21 mouse cellular contexts compared by ENCODE assay signal in the genomic region with DNA sequence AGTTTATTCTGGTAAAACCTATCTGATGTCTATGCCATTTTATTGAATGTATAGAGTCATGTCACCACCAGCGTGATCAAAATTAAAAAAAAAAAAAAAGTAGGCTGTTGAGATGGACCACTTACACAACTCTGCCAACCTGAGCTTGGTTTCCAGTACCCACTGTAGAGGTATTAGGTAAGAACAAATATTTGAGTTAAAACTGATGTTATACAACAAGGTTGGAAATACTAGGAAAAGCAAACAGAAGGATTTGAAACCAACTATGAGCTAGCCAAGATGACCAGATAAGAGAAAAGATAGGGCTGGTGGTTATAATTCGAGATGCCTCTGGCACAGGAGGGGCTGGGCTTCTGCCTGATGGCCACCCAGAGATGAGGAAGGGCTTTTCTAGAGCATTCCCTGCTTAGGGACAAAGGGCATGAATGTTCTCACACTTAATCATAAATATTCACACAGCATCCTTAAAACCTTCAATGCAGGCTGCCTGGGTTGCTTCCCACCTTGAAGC. TPM values are rescaled to one million over a fixed set of nuclear protein-coding genes. Genes with fewer than 3 reads are reported as not detected.
DNase-seq lines count a peak whose midpoint lies in the region; ATAC-seq and TF ChIP-seq lines count a peak whose summit lies in the region.
"Had no signal": no experiment of that assay in that cellular context is flagged by ENCODE, and none has a peak within 500 bp of the region (broad histone marks: within the 10 kb centered on the region; RNA-seq: fewer than 3 reads in every experiment).

No protein-coding gene starts in this region.

- 0 out of 2 replicates have a peak, but pooled peaks have one; percentile 27 for TF ChIP-seq EP300 in liver, postnatal 0 days (IDR thresholded peaks at IDR 0.05; ENCODE audit: low read depth)

- WGBS in liver, adult 2 months = 26% methylated on average over 2 of the region's 2 CpGs
- WGBS in liver, embryonic 16.5 days (ENCODE audit: insufficient replicate concordance) = 61% methylated on average over 2 of the region's 2 CpGs
- 82% methylated on average over 2 of the region's 2 CpGs for WGBS in liver, embryonic 11.5 days
- 55% methylated on average over 2 of the region's 2 CpGs for WGBS in liver, postnatal 0 days (ENCODE audit: insufficient replicate concordance)
- WGBS in liver, embryonic 12.5 days (ENCODE audit: insufficient replicate concordance) = 68% methylated on average over 2 of the region's 2 CpGs

- H3K9me3 ChIP-seq in liver, embryonic 16.5 days (replicated peaks; ENCODE audit: control insufficient read depth, low read length) = no peaks in the 10 kb centered on the region
- H3K9me3 ChIP-seq in liver, embryonic 11.5 days (ENCODE audit: control insufficient read depth, low read length) = no peaks in the 10 kb centered on the region
- no peaks in the 10 kb centered on the region for H3K9me3 ChIP-seq in liver, postnatal 0 days (ENCODE audit: low read length)
- H3K9me3 ChIP-seq in liver, embryonic 12.5 days (replicated peaks) = no peaks in the 10 kb centered on the region
- H3K9me3 ChIP-seq: G1E had no signal

- H3K9ac ChIP-seq in liver, adult 2 months (ENCODE audit: low read depth, low read length) = peak overlapping the region; percentile 12; the same call in 1 of the 2 replicates
- no peak overlapping the region for H3K9ac ChIP-seq in liver, embryonic 16.5 days (ENCODE audit: low read depth, low read length)
- no peak overlapping the region for H3K9ac ChIP-seq in liver, embryonic 11.5 days (ENCODE audit: low read depth, low read length)
- no peak overlapping the region for H3K9ac ChIP-seq in liver, postnatal 0 days (replicated peaks)
- no peak overlapping the region for H3K9ac ChIP-seq in liver, embryonic 12.5 days

- no peak overlapping the region for H3K4me2 ChIP-seq in liver, embryonic 16.5 days (ENCODE audit: low read depth, low read length)
- no peak overlapping the region for H3K4me2 ChIP-seq in liver, embryonic 11.5 days
- H3K4me2 ChIP-seq in liver, postnatal 0 days (ENCODE audit: low read depth, low read length) = no peak overlapping the region
- no peak overlapping the region for H3K4me2 ChIP-seq in liver, embryonic 12.5 days

- peak; percentile 94 for DNase-seq in liver, adult 2 months (ENCODE audit: extremely low read depth, low read depth, low spot score)
- DNase-seq in liver = no peak
- DNase-seq in liver, embryonic 11.5 days (ENCODE audit: low spot score) = no peak
- DNase-seq in liver, postnatal 0 days = no peak
- DNase-seq: adrenal gland, adult 2 months; adrenal gland, adult 8-10 months; adrenal gland, postnatal 10 days; adrenal gland, postnatal 14 days; adrenal gland, postnatal 25 days; adrenal gland, postnatal 36 days; B cell, adult 2 months; cerebellum, adult 11 months; cerebellum, adult 11-12 months; cerebellum, adult 18-20 months had no signal

- no peak overlapping the region for H3K4me3 ChIP-seq in liver, adult 2 months (ENCODE audit: insufficient read depth, low read depth, low read length)
- H3K4me3 ChIP-seq in liver, embryonic 16.5 days (ENCODE audit: low read depth, low read length) = no peak overlapping the region
- no peak overlapping the region for H3K4me3 ChIP-seq in liver, embryonic 11.5 days (ENCODE audit: low read depth, low read length)
- H3K4me3 ChIP-seq in liver, postnatal 0 days (ENCODE audit: low read depth, low read length) = no peak overlapping the region
- H3K4me3 ChIP-seq in liver, embryonic 12.5 days = no peak overlapping the region

- peak; percentile 41 for ATAC-seq in liver, embryonic 16.5 days (ENCODE audit: low read depth)
- ATAC-seq in liver, embryonic 11.5 days (replicated peaks; ENCODE audit: low FRiP score) = no peak
- ATAC-seq in liver, postnatal 0 days = peak; percentile 57
- ATAC-seq in liver, embryonic 12.5 days = no peak
- ATAC-seq: activated CD4-positive, CD25-positive, alpha-beta regulatory T cell, adult 4 months; CD4-positive, CD25-positive, alpha-beta regulatory T cell, adult 4 months; Patski had no signal

- H3K36me3 ChIP-seq in liver, adult 2 months (ENCODE audit: control insufficient read depth, insufficient read depth, low read length) = no peaks in the 10 kb centered on the region
- H3K36me3 ChIP-seq in liver, embryonic 16.5 days (ENCODE audit: control insufficient read depth, insufficient read depth) = no peaks in the 10 kb centered on the region
- H3K36me3 ChIP-seq in liver, embryonic 11.5 days (ENCODE audit: control insufficient read depth, insufficient read depth, low read length) = no peaks in the 10 kb centered on the region
- no peaks in the 10 kb centered on the region for H3K36me3 ChIP-seq in liver, postnatal 0 days (replicated peaks; ENCODE audit: insufficient read depth, low read length)
- no peaks in the 10 kb centered on the region for H3K36me3 ChIP-seq in liver, embryonic 12.5 days
- H3K36me3 ChIP-seq: G1E had no signal

- no peaks in the 10 kb centered on the region for H3K79me2 ChIP-seq in liver, adult 2 months (ENCODE audit: control insufficient read depth, insufficient read depth, low read length)

- H3K27ac ChIP-seq in liver, adult 2 months (replicated peaks; ENCODE audit: insufficient read depth, low read depth, low read length) = peak overlapping the region; percentile 31
- H3K27ac ChIP-seq in liver, embryonic 16.5 days (ENCODE audit: low read length) = no peak overlapping the region
- H3K27ac ChIP-seq in liver, embryonic 11.5 days (ENCODE audit: low read depth, low read length) = no peak overlapping the region
- H3K27ac ChIP-seq in liver, postnatal 0 days (ENCODE audit: low read depth) = no peak overlapping the region
- H3K27ac ChIP-seq in liver, embryonic 12.5 days = no peak overlapping the region

- no peak for TF ChIP-seq CTCF in liver, adult 2 months (IDR thresholded peaks at IDR 0.05; ENCODE audit: low read depth, low read length)
- TF ChIP-seq CTCF in liver, postnatal 0 days (IDR thresholded peaks at IDR 0.05; ENCODE audit: low read depth) = no peak

- no peak for TF ChIP-seq POLR2A in liver, adult 2 months (IDR thresholded peaks at IDR 0.05; ENCODE audit: extremely low read depth, insufficient read depth, low read length)

- H3K4me1 ChIP-seq in liver, adult 2 months (ENCODE audit: control insufficient read depth, insufficient read depth, low read length) = peaks cover 3% of the 10 kb centered on the region
- no peaks in the 10 kb centered on the region; the same call in 1 of the 2 replicates for H3K4me1 ChIP-seq in liver, embryonic 16.5 days (ENCODE audit: control insufficient read depth, low read depth, low read length)
- H3K4me1 ChIP-seq in liver, embryonic 11.5 days (replicated peaks; ENCODE audit: control insufficient read depth, insufficient read depth, low read length) = no peaks in the 10 kb centered on the region
- 0 out of 2 replicates have a peak, but pooled peaks cover 3% of the 10 kb centered on the region for H3K4me1 ChIP-seq in liver, postnatal 0 days (ENCODE audit: insufficient read depth)
- H3K4me1 ChIP-seq in liver, embryonic 12.5 days = no peaks in the 10 kb centered on the region

- no peaks in the 10 kb centered on the region for H3K27me3 ChIP-seq in liver, adult 2 months (ENCODE audit: control insufficient read depth, insufficient read depth, low read length)
- H3K27me3 ChIP-seq in liver, embryonic 16.5 days (ENCODE audit: control insufficient read depth, insufficient read depth, low read depth, low read length) = no peaks in the 10 kb centered on the region
- H3K27me3 ChIP-seq in liver, embryonic 11.5 days (replicated peaks; ENCODE audit: control insufficient read depth, insufficient read depth, low read length) = no peaks in the 10 kb centered on the region
- no peaks in the 10 kb centered on the region for H3K27me3 ChIP-seq in liver, postnatal 0 days (ENCODE audit: insufficient read depth, low read length)
- no peaks in the 10 kb centered on the region for H3K27me3 ChIP-seq in liver, embryonic 12.5 days (replicated peaks)
- H3K27me3 ChIP-seq: CH12.LX, Patski had no signal

RNA-seq across cellular contexts. Expression of gene Slc25a13, which starts 19.9 kb away (rescaled TPM):
- 206 and 232 TPM in 2 replicates for total RNA-seq in liver, adult 2 months (2014; rRNA removed)
- 53.5 and 60.3 TPM in 2 replicates for polyA plus RNA-seq in liver, adult 2 months (2012; rRNA removed)
- 55.1 and 58.7 TPM in 2 replicates for polyA plus RNA-seq in liver, embryonic 16.5 days (2015; fragmentation: Nextera tagmentation; extraction: Ambion mirVana)
- 55.4 and 61.3 TPM in 2 replicates for polyA plus RNA-seq in liver, embryonic 11.5 days (2014; fragmentation: Nextera tagmentation; extraction: Ambion mirVana)
- polyA plus RNA-seq in liver, postnatal 0 days (2015; fragmentation: Nextera tagmentation; extraction: Ambion mirVana) = 160 and 167 TPM in 2 replicates
- 41.9 and 43.6 TPM in 2 replicates for polyA plus RNA-seq in liver, embryonic 12.5 days (2016; fragmentation: Nextera tagmentation; extraction: Ambion mirVana)
- total RNA-seq: CH12.LX had no signal

Comparison
In these comparisons a context has a peak if more than half of its experiments do, and no peak if none do; other contexts are left out.
1. ATAC-seq: peak in liver, embryonic 16.5 days (single experiment) and liver, postnatal 0 days (single experiment); none in liver, embryonic 11.5 days (single experiment) and liver, embryonic 12.5 days (single experiment).